Mouse (Mus musculus): ENCODE results near the gene Spata20.

DNA sequence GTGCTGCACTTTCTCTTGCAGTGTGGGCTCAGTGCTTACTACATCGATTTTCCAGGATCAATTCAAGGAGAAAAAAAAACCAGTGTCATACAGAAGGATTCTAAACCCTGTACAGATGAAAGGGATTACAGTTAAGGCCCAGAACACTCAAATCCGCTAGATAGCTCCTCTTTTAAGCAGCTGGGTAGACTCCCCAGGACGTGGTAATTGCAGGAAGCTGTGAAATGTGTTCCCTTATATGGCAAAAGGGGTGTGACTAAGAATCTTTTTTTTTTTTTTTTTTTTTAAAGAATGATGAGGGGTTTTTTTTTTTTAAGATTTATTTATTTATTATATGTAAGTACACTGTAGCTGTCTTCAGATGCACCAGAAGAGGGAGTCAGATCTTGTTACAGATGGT is 42.9 kb upstream of the Spata20 start:
- no peak for TF ChIP-seq CTCF (conservative IDR thresholded peaks at IDR 0.05; ENCODE audit: low read length)
- TF ChIP-seq POU5F1 (IDR thresholded peaks at IDR 0.05; ENCODE audit: borderline replicate concordance, low read length), result no peak

All from E14TG2a.4 (cell line).